Mouse (Mus musculus) myocyte (in vitro differentiated cells): ENCODE results near the gene Fga. TPM values are rescaled to one million over a fixed set of nuclear protein-coding genes. Genes with fewer than 3 reads are reported as not detected.

Source experiments
- H3K27me3 ChIP-seq: one replicate; pipeline ENCODE4 v1.6.1; 2011; ENCODE audit not compliant: control insufficient read depth, insufficient read depth, insufficient read length
- H3K36me3 ChIP-seq: one replicate; pipeline ENCODE4 v1.6.1; 2011; ENCODE audit not compliant: control insufficient read depth, insufficient read depth
- H3K4me2 ChIP-seq: one replicate; pipeline ENCODE4 v1.6.1; 2011; ENCODE audit warnings: low read depth, control low read depth
- H3K4me3 ChIP-seq: one replicate; pipeline ENCODE4 v1.5.1; 2011; ENCODE audit warnings: mild to moderate bottlenecking, control low read depth, moderate library complexity
- H3K79me2 ChIP-seq: one replicate; pipeline ENCODE4 v1.6.1; 2011; ENCODE audit not compliant: control insufficient read depth, insufficient read depth
- H3ac ChIP-seq: one replicate; pipeline ENCODE4 v1.6.1; 2011; ENCODE audit not compliant: control insufficient read depth, insufficient read length
- CEBPB ChIP-seq: IDR thresholded peaks from 2 replicates; pipeline ENCODE4 v1.6.1; 2011; ENCODE audit warnings: mild to moderate bottlenecking, moderate library complexity; ENCODE audit not compliant: poor library complexity, insufficient read depth, severe bottlenecking
- E2F4 ChIP-seq: IDR thresholded peaks from one replicate; pipeline ENCODE4 v1.6.1; 2011; ENCODE audit warnings: mild to moderate bottlenecking, control low read depth, moderate library complexity; ENCODE audit not compliant: insufficient read depth
- MAX ChIP-seq: IDR thresholded peaks from one replicate; pipeline ENCODE4 v1.6.1; 2011; ENCODE audit warnings: low read depth, mild to moderate bottlenecking, control low read depth
- MYOD1 ChIP-seq, 3 experiments: IDR thresholded peaks; one replicate each; pipeline ENCODE4 v1.6.1; 2011; ENCODE audit warnings: control low read depth in 2 of 3, low read depth in 2 of 3, mild to moderate bottlenecking in 2 of 3, moderate library complexity in 1 of 3; ENCODE audit not compliant: insufficient read length in 2 of 3, control insufficient read depth in 1 of 3
- MYOG ChIP-seq, 3 experiments: IDR thresholded peaks; one replicate each; pipeline ENCODE4 v1.6.1; 2011; ENCODE audit warnings: control low read depth in 2 of 3, low read depth in 2 of 3, mild to moderate bottlenecking in 2 of 3; ENCODE audit not compliant: insufficient read length in 2 of 3, control insufficient read depth in 1 of 3, insufficient read depth in 1 of 3
- POLR2A ChIP-seq: IDR thresholded peaks from one replicate; pipeline ENCODE4 v1.6.1; 2011; ENCODE audit warnings: low read depth, mild to moderate bottlenecking, control low read depth, moderate library complexity; ENCODE audit not compliant: insufficient read length
- POLR2AphosphoS2 ChIP-seq: IDR thresholded peaks from one replicate; pipeline ENCODE4 v1.6.1; 2011; ENCODE audit warnings: low read depth, control low read depth; ENCODE audit not compliant: insufficient read length
- REST ChIP-seq: IDR thresholded peaks from one replicate; pipeline ENCODE4 v1.6.1; 2011; ENCODE audit warnings: mild to moderate bottlenecking, control low read depth, moderate library complexity; ENCODE audit not compliant: insufficient read depth, insufficient read length
- SRF ChIP-seq: IDR thresholded peaks from one replicate; pipeline ENCODE4 v1.6.1; 2011; ENCODE audit warnings: low read depth; ENCODE audit not compliant: control insufficient read depth, insufficient read length
- TCF12 ChIP-seq: IDR thresholded peaks from one replicate; pipeline ENCODE4 v1.6.1; 2011; ENCODE audit warnings: mild to moderate bottlenecking, control low read depth; ENCODE audit not compliant: poor library complexity, insufficient read depth, severe bottlenecking
- TCF3 ChIP-seq: IDR thresholded peaks from one replicate; pipeline ENCODE4 v1.6.1; 2011; ENCODE audit warnings: low read depth, control low read depth; ENCODE audit not compliant: insufficient read length
- USF1 ChIP-seq: IDR thresholded peaks from one replicate; pipeline ENCODE4 v1.6.1; 2011; ENCODE audit warnings: low read depth, mild to moderate bottlenecking, control low read depth, moderate library complexity
- polyA plus RNA-seq: library from polyadenylated mRNA; unstranded; fragments of >200 nt; fragmentation: generic; extraction: Trizol; gene quantifications from one replicate; pipeline ENCODE4 v1.2.1, GENCODE M21; 2012; ENCODE audit warnings: missing spikeins

Gene Fga
- polyA plus RNA-seq, 1 experiment: not detected

GRCm38 (mm10) chr3:83032746-83033308, 7.0 kb downstream of the Fga start:
- no peaks in the 10 kb centered on the region for H3K36me3 ChIP-seq
- no peak overlapping the region for H3ac ChIP-seq
- H3K4me2 ChIP-seq: no peak overlapping the region
- peaks cover 28% of the 10 kb centered on the region for H3K27me3 ChIP-seq
- no peak overlapping the region for H3K4me3 ChIP-seq
- H3K79me2 ChIP-seq: no peaks in the 10 kb centered on the region
- no peak for TF ChIP-seq SRF
- no peak for TF ChIP-seq MYOG (IDR thresholded peaks at IDR 0.05; ENCODE audit: control insufficient read depth in 1 of 3, insufficient read depth in 1 of 3, insufficient read length in 2 of 3, low read depth in 2 of 3)
- TF ChIP-seq POLR2A: no peak
- TF ChIP-seq E2F4: no peak
- TF ChIP-seq POLR2AphosphoS2: no peak
- TF ChIP-seq MAX: no peak
- no peak for TF ChIP-seq CEBPB
- no peak for TF ChIP-seq MYOD1 (IDR thresholded peaks at IDR 0.05; ENCODE audit: control insufficient read depth in 1 of 3, insufficient read length in 2 of 3, low read depth in 2 of 3)
- TF ChIP-seq USF1: no peak
- TF ChIP-seq TCF3: no peak
- no peak for TF ChIP-seq TCF12
- TF ChIP-seq REST: no peak

GRCm38 (mm10) chr3:83033801-83034200, 7.9 kb downstream of the Fga start:
- Histone ChIP-seq H3K27me3 (peaks cover 28% of the 10 kb centered on the region), H3K4me3 (no peak overlapping the region), H3ac (no peak overlapping the region), H3K79me2 (no peaks in the 10 kb centered on the region), H3K4me2 (no peak overlapping the region), H3K36me3 (no peaks in the 10 kb centered on the region)
- TF ChIP-seq E2F4: no peak
- no peak for TF ChIP-seq REST
- TF ChIP-seq MYOG (IDR thresholded peaks at IDR 0.05; ENCODE audit: control insufficient read depth in 1 of 3, insufficient read depth in 1 of 3, insufficient read length in 2 of 3, low read depth in 2 of 3): no peak
- TF ChIP-seq USF1: no peak
- TF ChIP-seq MYOD1 (IDR thresholded peaks at IDR 0.05; ENCODE audit: control insufficient read depth in 1 of 3, insufficient read length in 2 of 3, low read depth in 2 of 3): no peak
- no peak for TF ChIP-seq MAX
- TF ChIP-seq TCF3: no peak
- no peak for TF ChIP-seq SRF
- no peak for TF ChIP-seq TCF12
- TF ChIP-seq POLR2A: no peak
- no peak for TF ChIP-seq POLR2AphosphoS2
- TF ChIP-seq CEBPB: no peak

DNA sequence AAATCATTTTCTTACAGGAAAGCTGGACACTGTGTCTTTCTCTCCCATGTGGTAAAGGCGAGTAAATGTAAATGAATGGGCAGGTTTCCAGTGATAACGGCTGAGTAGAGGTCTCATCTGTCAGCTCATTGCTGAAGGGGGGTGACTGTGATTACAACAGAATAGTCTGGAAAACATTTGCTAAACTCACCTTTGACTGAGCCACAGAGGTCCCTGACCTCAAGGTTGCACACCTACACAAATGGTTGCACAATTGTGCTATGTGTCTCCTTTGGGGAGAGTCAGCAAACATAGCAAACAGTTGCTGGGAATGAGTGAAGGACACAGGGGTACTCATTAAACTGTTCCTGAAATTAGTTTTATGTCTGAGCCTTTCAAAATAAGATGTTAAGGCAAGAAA, 13.0 kb downstream of the Fga start:
- Histone ChIP-seq H3K4me3 (no peak overlapping the region), H3ac (no peak overlapping the region), H3K36me3 (no peaks in the 10 kb centered on the region), H3K4me2 (no peak overlapping the region), H3K79me2 (no peaks in the 10 kb centered on the region), H3K27me3 (peaks cover 24% of the 10 kb centered on the region)
- TF ChIP-seq REST (no peak), TCF3 (no peak), MAX (no peak), TCF12 (no peak)

- TF ChIP-seq USF1 (no peak), E2F4 (no peak), MYOD1 (IDR thresholded peaks at IDR 0.05; ENCODE audit: control insufficient read depth in 1 of 3, insufficient read length in 2 of 3, low read depth in 2 of 3) (no peak), REST (no peak), POLR2AphosphoS2 (no peak), SRF (no peak)
- H3K27me3 ChIP-seq: peaks cover 30% of the 10 kb centered on the region
- no peak overlapping the region for H3K4me3 ChIP-seq
- no peaks in the 10 kb centered on the region for H3K79me2 ChIP-seq
- H3K36me3 ChIP-seq: no peaks in the 10 kb centered on the region
- H3K4me2 ChIP-seq: no peak overlapping the region
- no peak overlapping the region for H3ac ChIP-seq
Measured at GRCm38 (mm10) chr3:83039666-83040065, 13.8 kb downstream of the Fga start.

GRCm38 (mm10) chr3:83042451-83042850, 16.6 kb downstream of the Fga start:
- Histone ChIP-seq H3K36me3 (no peaks in the 10 kb centered on the region), H3K27me3 (peaks cover 29% of the 10 kb centered on the region)
- TF ChIP-seq POLR2A (no peak), SRF (no peak)

More at GRCm38 (mm10) chr3:83042451-83042850, 16.6 kb downstream of the Fga start:
- H3ac ChIP-seq: no peak overlapping the region
- no peak overlapping the region for H3K4me3 ChIP-seq
- no peaks in the 10 kb centered on the region for H3K79me2 ChIP-seq
- no peak overlapping the region for H3K4me2 ChIP-seq
